Mouse (Mus musculus) left cerebral cortex, adult 11 months (tissue): ENCODE measurements around the gene Clec2i.
"Not testable (repeated sequence)": the region's sequence is repeated elsewhere in the genome, so short reads cannot be mapped to it uniquely, and the experiment has no call there.

Experiments used
- DNase-seq: peaks from one replicate; pipeline ENCODE4 v3.0.0; 2022; ENCODE audit warnings: low spot score

Gene Clec2i

DNA sequence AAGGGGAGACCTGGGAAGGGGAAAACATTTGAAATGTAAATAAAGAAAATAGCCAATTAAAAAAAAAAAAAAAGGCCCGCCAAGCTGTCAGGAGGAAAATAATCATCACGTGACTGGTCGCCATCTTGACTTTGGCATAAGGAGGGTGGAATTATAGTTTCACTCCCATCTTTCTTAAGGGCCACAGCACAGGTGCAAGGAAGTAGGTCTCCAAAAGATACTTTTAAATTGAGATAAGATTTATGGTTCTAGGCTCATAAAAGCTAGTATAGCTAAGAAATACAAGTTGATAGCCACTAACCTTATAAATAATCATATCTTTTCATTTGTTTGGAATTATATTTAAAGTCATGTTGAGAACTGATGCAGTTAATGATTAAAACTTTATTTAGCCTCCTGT is 32.5 kb upstream of the Clec2i start:
- DNase-seq, result no peak

DNA sequence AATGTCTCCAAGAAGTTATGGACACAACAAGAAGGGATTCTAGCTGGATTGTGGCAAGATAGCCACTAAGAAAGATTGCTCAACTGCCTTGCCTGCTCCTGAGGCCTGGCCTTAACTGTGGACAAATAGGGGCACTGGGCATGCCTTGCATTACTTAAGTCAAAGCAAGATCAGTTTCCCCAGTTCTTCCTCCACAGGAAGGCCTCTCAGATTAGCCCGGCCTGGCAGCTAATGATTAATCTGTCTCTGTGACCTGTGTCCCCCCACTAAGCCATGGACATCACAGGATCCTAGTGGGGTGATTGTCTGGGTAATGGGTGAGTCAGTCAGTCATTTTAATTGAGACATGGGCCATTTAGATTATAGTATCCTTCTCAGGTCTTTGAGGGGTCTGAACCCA is 31.9 kb upstream of the Clec2i start:
- no peak for DNase-seq

DNA sequence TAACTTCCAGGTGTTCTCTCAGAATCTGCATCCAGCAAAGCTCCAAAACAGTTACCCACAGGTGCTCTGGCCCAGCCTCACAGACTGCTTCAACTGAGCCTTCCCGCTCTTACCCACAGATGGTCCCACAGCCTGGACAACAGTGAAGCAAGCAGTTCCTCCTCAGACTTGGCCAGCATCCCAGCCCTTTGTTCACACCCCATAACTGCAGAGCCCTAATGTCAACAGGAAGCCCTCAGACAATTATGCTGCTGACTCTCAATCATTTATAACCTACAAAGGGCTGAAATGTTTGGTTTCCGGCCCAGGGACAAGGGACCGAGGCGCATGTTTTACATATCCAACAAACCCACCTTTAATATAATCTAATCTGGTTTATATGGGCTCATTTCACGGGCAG is 31.1 kb upstream of the Clec2i start:
- DNase-seq, result no peak

DNA sequence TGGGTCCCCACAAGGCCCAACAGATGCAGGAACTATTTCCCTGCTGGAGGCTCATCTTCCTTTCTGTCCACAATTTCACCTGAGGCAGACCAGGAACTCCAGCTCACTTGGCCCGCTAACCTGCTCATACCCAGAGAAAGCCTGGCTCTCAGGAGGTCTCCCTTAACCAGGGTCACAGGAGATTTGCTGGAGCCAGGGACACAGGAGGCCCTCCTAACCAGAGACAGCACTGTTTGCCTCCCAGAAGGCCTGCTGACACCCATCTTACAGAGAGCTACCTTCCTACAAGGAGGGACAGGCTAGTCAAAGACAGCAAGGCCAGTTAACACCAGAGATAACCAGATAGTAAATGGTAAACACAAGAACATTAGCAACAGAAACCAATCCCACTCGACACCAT is 29.4 kb upstream of the Clec2i start:
- DNase-seq, result no peak

DNA sequence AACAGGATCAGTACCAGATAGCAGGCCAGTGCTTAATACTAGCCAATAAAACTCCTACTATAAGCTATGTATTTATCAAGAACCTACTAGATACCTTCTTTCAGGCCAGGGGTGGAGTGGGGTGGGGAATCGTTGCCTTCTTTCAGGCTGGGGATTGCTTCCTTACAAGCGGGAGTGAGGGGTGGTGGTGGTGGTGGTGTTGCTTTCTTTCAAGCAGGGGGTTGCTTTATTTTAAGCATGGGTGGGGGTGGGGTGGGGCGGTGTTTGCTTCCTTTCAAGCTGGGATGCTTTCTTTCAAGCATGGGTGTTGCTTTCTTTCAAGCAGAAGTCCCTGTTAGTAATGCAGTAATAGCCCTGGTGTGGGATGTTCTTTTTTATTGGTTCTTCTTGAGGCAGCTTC is 18.5 kb upstream of the Clec2i start:
- DNase-seq, result no peak

DNA sequence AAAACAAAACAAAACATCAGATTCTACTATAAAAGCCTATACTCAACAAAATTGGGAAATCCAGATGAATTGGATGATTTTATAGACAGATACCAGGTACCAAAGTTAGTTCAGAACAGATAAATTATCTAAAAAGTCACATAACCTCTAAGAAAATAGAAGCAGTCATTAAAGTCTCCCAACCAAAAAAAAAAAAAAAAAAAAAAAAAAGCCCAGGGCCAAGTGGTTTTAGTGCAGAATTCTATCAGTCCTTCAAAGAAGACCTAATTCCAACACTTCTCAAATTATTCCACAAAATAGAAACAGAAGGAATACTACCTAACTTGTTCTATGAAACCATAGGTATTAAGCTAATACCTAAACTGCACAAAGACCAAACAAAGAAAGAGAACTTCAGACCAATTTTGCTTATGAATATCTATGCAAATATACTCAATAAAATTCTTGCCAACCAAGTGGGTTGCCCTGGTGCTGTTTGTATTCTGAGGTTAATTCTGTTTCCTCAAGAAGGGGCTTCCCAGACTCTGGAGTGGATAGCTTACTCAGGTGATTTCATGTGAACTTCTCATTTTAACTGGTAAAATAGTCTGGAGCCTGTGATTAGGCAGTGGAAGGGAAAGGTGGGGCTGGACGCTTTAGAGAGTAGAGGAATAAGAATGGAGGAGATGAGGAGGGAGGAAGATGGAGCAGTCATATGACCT is 15.3 kb upstream of the Clec2i start:
- no peak for DNase-seq

DNA sequence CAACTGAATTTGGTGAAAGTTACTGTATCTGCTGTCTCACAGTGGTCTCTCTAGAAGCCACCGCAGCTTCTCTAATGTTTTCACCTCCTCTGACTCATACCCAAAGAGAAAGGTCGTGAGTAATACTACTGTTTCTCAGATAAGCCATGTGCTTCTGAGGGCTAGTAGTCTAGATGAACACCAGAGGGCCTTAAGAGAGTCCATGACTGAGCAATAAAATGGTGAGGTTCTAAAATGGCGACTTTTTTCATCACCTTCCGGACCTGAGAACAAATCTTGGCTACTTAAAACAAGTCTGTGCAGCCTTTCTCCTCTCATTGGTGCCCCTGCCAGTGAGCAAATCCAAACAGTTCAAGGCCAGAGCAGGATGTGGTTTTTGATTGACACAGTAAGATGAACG is 1.4 kb downstream of the Clec2i start:
- no peak for DNase-seq

DNA sequence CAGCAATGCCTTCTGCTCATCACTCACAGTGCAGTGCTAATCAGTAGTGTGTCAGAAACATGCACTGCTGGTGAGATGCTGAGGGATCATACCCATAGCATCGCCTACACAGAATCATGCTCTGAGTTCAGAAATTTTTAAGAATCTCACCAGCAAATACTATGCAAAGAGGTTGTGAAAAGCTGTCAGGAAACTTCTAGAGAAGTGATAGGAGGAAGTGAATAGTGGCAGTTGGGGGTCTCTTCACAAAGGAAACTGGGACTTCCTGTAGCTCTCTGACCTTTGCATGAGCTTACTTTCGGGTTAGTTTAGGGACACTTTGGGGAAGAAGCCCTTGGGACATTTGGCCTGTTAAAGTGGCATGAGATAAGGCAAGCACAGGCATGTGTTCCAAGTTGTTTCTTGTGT is 3.6 kb downstream of the Clec2i start, which contains the start of gene BC035044:
TSS of gene BC035044 (minus strand) at position 179 of the 408 bp plus-strand sequence.
- no peak for DNase-seq

DNA sequence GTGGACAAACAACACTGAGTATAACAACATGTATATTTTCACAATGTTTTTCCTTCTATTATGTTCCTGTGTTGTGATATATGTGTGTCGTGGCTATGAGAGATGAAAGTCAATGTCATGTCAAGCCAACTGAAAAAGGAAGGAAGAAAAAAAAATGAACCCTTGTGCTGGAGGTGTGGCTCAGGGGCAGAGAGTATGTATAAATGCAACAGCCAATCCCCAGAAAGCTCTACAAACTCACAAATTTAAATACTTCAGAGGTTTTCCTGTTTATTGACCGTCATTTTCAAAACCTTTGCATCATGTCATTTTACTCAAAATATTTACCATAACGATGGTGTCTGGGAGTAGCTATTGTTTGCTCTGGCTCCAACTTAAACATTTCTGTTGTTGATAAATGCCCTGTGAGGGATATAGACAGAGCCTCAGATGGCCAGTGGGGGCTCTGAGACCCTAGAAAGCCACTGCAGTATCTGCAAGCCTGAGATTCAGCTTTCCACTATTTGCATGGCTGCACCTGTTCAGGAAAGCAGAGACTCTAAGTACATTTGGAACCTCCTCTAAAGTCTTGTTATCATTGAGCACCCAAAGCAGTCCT is 8.1 kb downstream of the Clec2i start:
- DNase-seq, result no peak

DNA sequence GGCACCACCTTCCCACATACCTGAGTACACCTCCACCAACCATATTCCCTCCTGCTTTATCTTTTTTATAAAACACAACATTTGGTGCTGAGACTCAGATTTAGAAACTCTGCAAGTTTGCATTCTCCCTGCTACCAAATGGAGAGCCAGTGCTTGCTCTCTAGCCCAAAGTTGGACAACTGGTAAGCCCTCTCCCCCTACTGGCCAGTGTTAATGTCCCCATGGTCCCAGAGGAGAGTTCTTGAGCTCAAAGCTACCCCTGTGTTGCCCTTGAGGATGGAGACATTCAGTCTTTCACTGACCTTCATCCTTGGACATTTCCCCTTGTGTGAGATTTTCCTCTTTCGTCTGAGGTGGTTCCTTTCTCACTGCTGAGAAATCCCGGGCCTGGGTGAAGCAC is 12.7 kb downstream of the Clec2i start:
- no peak for DNase-seq

DNA sequence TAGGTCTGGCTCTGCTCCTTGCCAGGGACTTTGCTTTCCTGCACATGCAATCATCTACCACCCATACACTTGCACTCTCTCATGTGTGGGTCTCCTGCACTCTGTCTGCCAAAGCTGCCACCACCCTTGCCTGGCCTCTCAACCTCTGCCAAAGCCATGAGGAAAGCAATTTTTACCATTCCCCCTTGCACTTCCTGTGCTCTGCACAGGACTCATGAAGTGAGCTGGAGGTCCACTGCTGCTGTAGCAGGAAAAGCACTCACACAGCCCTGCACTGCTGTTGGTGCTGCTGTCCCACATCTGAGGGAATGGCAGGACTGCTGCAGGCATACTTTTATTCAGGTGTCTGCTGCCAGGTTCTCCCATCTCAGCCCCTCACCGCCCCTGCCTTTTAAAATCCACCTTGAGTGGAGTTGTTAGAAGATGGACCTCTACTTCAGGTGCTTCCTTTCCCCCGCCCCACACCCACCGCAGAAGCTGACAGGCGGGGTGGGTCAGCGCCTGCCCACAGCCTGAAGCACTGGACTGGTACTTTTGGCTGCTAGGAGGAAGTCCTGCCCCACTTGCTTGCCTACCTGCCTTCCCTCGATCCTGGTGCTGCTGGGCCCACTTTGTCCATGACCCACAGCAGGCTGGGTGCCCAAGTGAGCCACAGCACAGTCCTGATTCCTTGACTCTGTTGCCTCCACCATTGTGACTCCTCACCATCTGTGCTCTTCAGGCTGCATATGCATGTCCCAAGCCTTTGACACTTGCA is 13.6 kb downstream of the Clec2i start:
- not testable (repeated sequence) for DNase-seq

DNA sequence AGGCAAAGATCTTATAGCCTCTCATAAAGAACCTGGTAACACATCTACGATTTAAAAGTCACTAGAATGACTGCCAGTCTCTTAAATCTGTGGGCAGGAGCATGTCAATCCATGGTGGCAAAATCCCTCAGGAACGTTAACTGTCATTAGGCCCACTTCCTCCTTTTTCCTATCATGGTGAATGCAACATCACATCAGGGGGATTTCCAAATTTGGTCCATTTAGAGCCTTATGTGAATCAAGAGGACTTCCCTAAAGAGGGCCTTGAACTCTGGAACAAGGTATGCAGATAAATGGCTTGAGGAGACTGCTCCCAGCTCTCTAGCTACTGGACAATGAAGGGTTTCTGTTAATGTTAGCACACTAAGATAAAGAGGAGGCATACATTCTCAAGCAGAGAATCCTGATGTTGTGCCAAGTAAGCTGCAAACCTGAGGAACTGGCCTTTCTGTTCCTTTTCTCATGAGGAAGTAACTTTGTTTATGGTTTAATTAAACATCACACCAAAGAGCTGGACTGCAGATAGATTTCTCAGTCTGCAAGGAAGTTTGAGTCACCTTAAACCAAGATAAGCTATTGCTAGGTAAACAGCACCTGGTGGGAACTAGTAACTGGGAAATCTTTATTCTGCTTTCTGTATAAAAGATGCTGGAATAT is 26.3 kb downstream of the Clec2i start:
- no peak for DNase-seq

DNA sequence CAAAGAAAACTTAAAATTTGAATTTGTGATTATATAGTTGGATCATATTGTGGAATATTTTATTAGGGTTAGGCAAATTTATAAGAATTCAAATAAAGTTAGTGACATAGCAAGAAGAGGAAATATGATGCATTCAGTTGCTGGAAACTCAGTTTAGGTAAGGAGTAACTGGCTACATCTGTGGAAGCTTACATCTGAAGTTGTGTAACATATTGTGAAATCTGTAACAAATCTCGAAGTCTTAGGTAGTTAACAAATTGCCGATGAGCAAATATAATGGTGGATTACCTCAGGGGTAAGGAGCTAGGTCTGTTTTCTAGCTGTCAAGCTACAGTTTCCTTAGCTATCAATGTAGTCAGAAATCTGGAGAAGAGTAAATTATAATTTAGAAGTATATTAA is 29.9 kb downstream of the Clec2i start:
- DNase-seq, result no peak

DNA sequence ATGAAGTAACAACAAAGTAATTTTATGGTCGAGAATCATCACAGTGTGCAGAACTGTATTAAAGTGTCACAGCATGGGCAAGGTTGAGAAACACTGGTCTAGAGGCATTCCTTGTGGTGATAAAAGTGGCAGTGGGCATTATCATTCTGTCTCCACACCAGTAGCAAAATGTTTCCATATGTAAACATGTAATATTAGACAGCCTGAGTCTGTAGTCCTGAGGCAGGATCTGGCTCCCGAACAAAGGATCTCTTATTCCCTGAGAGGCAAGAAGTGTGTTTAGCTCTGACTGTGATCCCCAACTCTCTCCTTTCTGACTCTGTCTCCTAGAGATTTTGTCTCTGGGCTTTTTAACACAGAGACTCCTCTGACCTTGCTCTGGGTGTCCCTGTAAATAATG is 45.7 kb downstream of the Clec2i start:
- no peak for DNase-seq

DNA sequence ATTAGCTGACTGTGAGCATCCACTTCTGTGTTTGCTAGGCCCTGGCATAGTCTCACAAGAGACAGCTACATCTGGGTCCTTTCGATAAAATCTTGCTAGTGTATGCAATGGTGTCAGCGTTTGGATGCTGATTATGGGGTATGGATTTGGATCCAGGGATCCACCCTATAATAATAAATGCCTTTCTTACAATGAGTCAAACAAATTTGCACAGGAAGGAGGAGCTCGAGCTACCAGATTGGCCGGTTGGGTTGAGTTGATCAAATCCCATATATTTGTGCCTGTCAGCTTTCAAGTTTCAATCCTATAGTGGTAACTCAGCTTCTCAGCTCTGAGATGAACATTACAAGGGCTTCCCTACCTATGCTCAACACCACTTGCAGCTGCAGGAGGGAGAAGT is 46.7 kb downstream of the Clec2i start, which contains the start of gene Clec2g:
TSS of gene Clec2g (plus strand) at position 301 of the 400 bp plus-strand sequence.
- not testable (repeated sequence) for DNase-seq

DNA sequence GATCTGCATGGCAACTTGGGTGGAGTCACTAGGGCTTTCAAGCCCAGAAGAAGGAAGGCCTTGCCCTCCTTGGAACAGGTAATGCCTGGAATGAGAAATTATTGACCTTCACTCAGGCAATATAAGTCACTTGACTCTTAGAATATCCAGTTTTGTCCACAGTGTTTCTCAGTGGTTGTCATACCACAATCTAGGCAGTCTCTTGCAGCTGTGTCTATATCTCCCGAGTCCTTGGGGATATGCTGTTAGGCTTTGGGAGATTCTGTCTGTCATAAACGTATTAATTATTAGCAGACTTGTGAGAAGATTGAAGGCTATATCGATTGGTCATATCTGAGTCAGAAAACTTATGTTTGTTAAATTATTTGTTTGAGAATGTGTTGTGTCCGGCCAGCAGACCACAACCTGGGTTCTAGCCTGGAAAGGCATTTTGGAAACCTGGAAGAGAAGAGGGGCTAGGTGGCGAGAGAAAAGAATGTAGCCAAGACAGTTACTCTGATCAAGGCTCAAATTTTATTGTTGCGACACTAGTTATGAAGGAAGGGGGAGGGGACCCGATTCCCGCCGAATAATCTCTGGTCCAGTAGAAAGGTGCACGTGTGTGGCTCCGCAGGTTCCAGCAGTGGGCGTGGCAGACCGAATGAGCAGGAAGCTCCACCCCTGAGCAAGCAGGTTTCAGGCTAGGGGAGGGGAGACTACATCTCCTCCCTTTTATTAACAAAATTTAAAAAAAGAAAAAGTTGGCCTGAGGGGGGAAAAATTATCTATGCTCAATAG is 48.7 kb downstream of the Clec2i start:
- not testable (repeated sequence) for DNase-seq

DNA sequence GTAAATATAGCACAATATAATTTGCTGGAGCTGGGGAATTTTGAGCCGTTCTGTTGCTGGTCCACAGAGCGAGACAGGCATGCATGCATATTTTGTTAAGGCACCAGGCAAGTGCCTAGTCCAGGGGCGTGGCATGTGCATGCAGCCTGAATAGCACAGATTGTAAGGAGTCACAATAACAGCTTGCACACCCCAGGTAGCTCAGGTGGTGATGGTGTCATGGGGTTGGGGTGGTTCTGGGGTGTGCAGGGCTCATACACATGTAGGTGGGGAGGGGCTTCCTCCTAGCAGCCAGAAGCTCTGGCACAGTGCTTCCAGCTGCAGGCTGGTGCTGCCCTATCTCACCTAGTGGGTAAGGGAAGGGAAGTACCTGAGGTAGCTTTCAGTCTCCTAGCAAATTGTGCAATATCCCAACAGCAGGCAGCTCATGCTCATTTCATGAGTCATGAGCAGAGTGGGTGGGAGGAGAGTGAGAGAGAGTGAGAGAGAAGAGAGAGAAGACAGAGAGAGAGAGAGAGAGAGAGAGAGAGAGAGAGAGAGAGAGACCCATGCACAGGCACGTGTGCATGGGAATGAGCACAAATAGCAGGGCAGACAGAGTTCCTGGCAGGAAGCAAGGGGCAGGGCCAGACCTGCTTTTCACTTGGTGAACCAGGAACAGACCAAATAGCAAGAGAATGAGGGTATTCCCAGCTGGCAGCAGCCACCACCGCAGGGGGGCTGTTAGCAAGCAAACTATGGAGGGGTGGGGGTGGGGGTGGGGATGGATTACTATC is 54.4 kb downstream of the Clec2i start:
- no peak for DNase-seq

DNA sequence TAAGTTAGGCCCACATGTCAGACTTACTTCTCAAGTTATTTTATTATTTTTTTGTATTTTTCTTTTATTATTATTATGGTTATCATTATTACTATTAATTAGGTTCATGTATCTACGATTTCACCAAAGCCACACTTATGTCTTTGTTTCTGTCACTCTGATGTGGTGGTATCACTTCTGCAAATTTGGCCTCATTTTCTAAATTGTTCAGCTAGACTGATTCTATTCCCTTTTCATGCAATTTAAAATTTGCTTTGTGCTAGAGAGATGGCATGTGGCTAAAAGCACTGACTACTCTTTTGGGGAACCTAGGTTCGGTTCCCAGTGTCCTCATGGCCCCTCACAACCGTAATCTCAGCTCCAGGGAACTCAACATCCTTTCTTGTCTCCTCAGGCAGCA is 58.2 kb downstream of the Clec2i start:
- DNase-seq, result no peak
